Mouse (Mus musculus): Measurements from ENCODE around the gene AI661453. TPM values are rescaled to one million over a fixed set of nuclear protein-coding genes. Genes with fewer than 3 reads are reported as not detected.

The AI661453 gene
- total RNA-seq (2012; rRNA removed) (not detected in 2 replicates), total RNA-seq (2014; rRNA removed) (not detected in 2 replicates), polyA plus RNA-seq (2012; ENCODE audit: insufficient read length, low read depth) (not detected in 2 replicates)

- H3K4me2 ChIP-seq (ENCODE audit: insufficient read depth, low read depth, poor library complexity, severe bottlenecking): no peak within 1 kb of the TSS
- no peaks in the 10 kb centered on the region for H3K36me3 ChIP-seq (replicated peaks in 1 of 2; ENCODE audit: control insufficient read depth in 1 of 2, insufficient read depth in 1 of 2, low read length in 1 of 2)
- no peaks in the 10 kb centered on the region for H3K79me2 ChIP-seq (replicated peaks; ENCODE audit: control insufficient read depth, extremely low read depth, insufficient read depth, poor library complexity, severe bottlenecking)
- in situ Hi-C loops (cut with MboI; ENCODE audit: low pct_ligation_motif_present, low pct_unique_long_range_greater_than_20kb, low sequenced_read_pairs): no loop called here
- TF ChIP-seq CHD1 (IDR thresholded peaks at IDR 0.05; ENCODE audit: low read depth, low read length) (no peak), USF1 (IDR thresholded peaks at IDR 0.05; ENCODE audit: low read depth, low read length) (no peak), ZKSCAN1 (IDR thresholded peaks at IDR 0.05; ENCODE audit: borderline replicate concordance, low read depth, low read length) (no peak), KAT2A (IDR thresholded peaks at IDR 0.05; ENCODE audit: insufficient replicate concordance, low read length) (no peak), UBTF (IDR thresholded peaks at IDR 0.05; ENCODE audit: low read depth, low read length) (no peak), ZC3H11A (IDR thresholded peaks at IDR 0.05; ENCODE audit: low read depth, low read length) (no peak), MEF2A (IDR thresholded peaks at IDR 0.05; ENCODE audit: borderline replicate concordance, low read depth, low read length) (no peak), NELFE (IDR thresholded peaks at IDR 0.05; ENCODE audit: low read depth, low read length) (no peak), TCF12 (IDR thresholded peaks at IDR 0.05; ENCODE audit: low read depth, low read length) (no peak), TBP (conservative IDR thresholded peaks at IDR 0.05; ENCODE audit: low read depth, low read length) (no peak), MXI1 (IDR thresholded peaks at IDR 0.05; ENCODE audit: low read depth, low read length) (no peak)
- no peak for DNase-seq (ENCODE audit: extremely low read depth)
- H3K4me3 ChIP-seq (replicated peaks in 1 of 3; ENCODE audit: low read depth in 2 of 3, low read length in 2 of 3, poor library complexity in 1 of 3): no peak within 1 kb of the TSS
- no peak within 1 kb of the TSS for H3K27ac ChIP-seq (ENCODE audit: insufficient read depth, low read depth)
- no peaks in the 10 kb centered on the region for H3K27me3 ChIP-seq (replicated peaks)
- H3K4me1 ChIP-seq (ENCODE audit: control insufficient read depth in 1 of 2, insufficient read depth in 2 of 2): peaks cover 4 to 24% of the 10 kb centered on the region in 2 experiments
- dilution Hi-C loops (cut with MboI; ENCODE audit: extremely low pct_ligation_motif_present, extremely low pct_unique_long_range_greater_than_20kb, low sequenced_read_pairs): no loop called here
- H3K9ac ChIP-seq (ENCODE audit: insufficient read depth, low read depth): no peak within 1 kb of the TSS
- H3K9me3 ChIP-seq (replicated peaks; ENCODE audit: low read length): peaks cover 8% of the 10 kb centered on the region
Observed at GRCm38 (mm10) chr17:47436156-47436906, at the start of gene AI661453. TSS of gene AI661453 (plus strand) at chr17:47436615.

- in situ Hi-C loops (cut with MboI; ENCODE audit: low pct_ligation_motif_present, low pct_unique_long_range_greater_than_20kb, low sequenced_read_pairs): loop anchor here (25.0 kb wide), 1 partner anchor 226 kb away; the partner anchor contains the start of genes Bysl, Gm20517 and Med20
- peaks cover 9% of the 10 kb centered on the region for H3K9me3 ChIP-seq (replicated peaks; ENCODE audit: low read length)
- TF ChIP-seq MAX (IDR thresholded peaks at IDR 0.05; ENCODE audit: low read length): peak; percentile 68
- no peak for TF ChIP-seq SIN3A (IDR thresholded peaks at IDR 0.05; ENCODE audit: low read length)
- TF ChIP-seq CHD1 (IDR thresholded peaks at IDR 0.05; ENCODE audit: low read depth, low read length): no peak
- no peak for TF ChIP-seq USF1 (IDR thresholded peaks at IDR 0.05; ENCODE audit: low read depth, low read length)
- no peak for TF ChIP-seq EP300 (IDR thresholded peaks at IDR 0.05; ENCODE audit: low read length)
- 0 out of 2 replicates have a peak, but pooled peaks have one; percentile 18 for TF ChIP-seq IRF4 (IDR thresholded peaks at IDR 0.05; ENCODE audit: low read depth, low read length)
- TF ChIP-seq HCFC1 (IDR thresholded peaks at IDR 0.05; ENCODE audit: low read depth, low read length): no peak
- no peak for TF ChIP-seq ZMIZ1 (IDR thresholded peaks at IDR 0.05; ENCODE audit: low read depth, low read length)
- TF ChIP-seq JUND (conservative IDR thresholded peaks at IDR 0.05; ENCODE audit: low read depth, low read length): no peak
- TF ChIP-seq TCF12 (IDR thresholded peaks at IDR 0.05; ENCODE audit: low read depth, low read length): 0 out of 2 replicates have a peak, but pooled peaks have one; percentile 10
- TF ChIP-seq NRF1 (IDR thresholded peaks at IDR 0.05; ENCODE audit: low read depth, low read length): no peak
- no peak for TF ChIP-seq E2F4 (IDR thresholded peaks at IDR 0.05; ENCODE audit: insufficient replicate concordance, low read depth, low read length)
- no peak for TF ChIP-seq ZNF384 (IDR thresholded peaks at IDR 0.05; ENCODE audit: low read depth, low read length)
- TF ChIP-seq CTCF (conservative IDR thresholded peaks at IDR 0.05 in 1 of 2, IDR thresholded peaks at IDR 0.05 in 1 of 2; ENCODE audit: low read depth in 2 of 2, low read length in 2 of 2): peak; percentile 86 to 97
- TF ChIP-seq GABPA (IDR thresholded peaks at IDR 0.05; ENCODE audit: insufficient replicate concordance, low read depth, low read length): no peak
- TF ChIP-seq MYC (IDR thresholded peaks at IDR 0.05; ENCODE audit: low read depth, low read length): 0 out of 2 replicates have a peak, but pooled peaks have one; percentile 32
- no peak for TF ChIP-seq USF2 (conservative IDR thresholded peaks at IDR 0.05; ENCODE audit: low read depth, low read length)
- no peak for TF ChIP-seq RCOR1 (conservative IDR thresholded peaks at IDR 0.05; ENCODE audit: low read depth, low read length)
- TF ChIP-seq KAT2A (IDR thresholded peaks at IDR 0.05; ENCODE audit: insufficient replicate concordance, low read length): no peak
- no peak for TF ChIP-seq MEF2A (IDR thresholded peaks at IDR 0.05; ENCODE audit: borderline replicate concordance, low read depth, low read length)
- no peak for TF ChIP-seq MAZ (IDR thresholded peaks at IDR 0.05; ENCODE audit: low read depth, low read length)
- TF ChIP-seq PAX5 (IDR thresholded peaks at IDR 0.05; ENCODE audit: low read length): no peak
- TF ChIP-seq NELFE (IDR thresholded peaks at IDR 0.05; ENCODE audit: low read depth, low read length): 0 out of 2 replicates have a peak, but pooled peaks have one; percentile 33
- TF ChIP-seq BHLHE40 (IDR thresholded peaks at IDR 0.05; ENCODE audit: low read depth, low read length): no peak
- TF ChIP-seq POLR2A (IDR thresholded peaks at IDR 0.05; ENCODE audit: low read depth, low read length): no peak
- TF ChIP-seq UBTF (IDR thresholded peaks at IDR 0.05; ENCODE audit: low read depth, low read length): no peak
Observed at GRCm38 (mm10) chr17:47386649-47387048, 49.8 kb upstream of the AI661453 start.

More at GRCm38 (mm10) chr17:47386649-47387048, 49.8 kb upstream of the AI661453 start:
- peak; percentile 48 for DNase-seq (ENCODE audit: extremely low read depth)
- Histone ChIP-seq H3K4me3 (replicated peaks in 1 of 3; ENCODE audit: low read depth in 2 of 3, low read length in 2 of 3, poor library complexity in 1 of 3) (no peak overlapping the region), H3K27me3 (replicated peaks) (no peaks in the 10 kb centered on the region), H3K9ac (ENCODE audit: insufficient read depth, low read depth) (no peak overlapping the region), H3K27ac (ENCODE audit: insufficient read depth, low read depth) (no peak overlapping the region), H3K36me3 (replicated peaks in 1 of 2; ENCODE audit: control insufficient read depth in 1 of 2, insufficient read depth in 1 of 2, low read length in 1 of 2) (peaks cover 5 to 44% of the 10 kb centered on the region in 2 experiments), H3K4me1 (ENCODE audit: control insufficient read depth in 1 of 2, insufficient read depth in 2 of 2) (no peaks in the 10 kb centered on the region), H3K4me2 (ENCODE audit: insufficient read depth, low read depth, poor library complexity, severe bottlenecking) (no peak overlapping the region), H3K79me2 (replicated peaks; ENCODE audit: control insufficient read depth, extremely low read depth, insufficient read depth, poor library complexity, severe bottlenecking) (no peaks in the 10 kb centered on the region)
- dilution Hi-C loops (cut with MboI; ENCODE audit: extremely low pct_ligation_motif_present, extremely low pct_unique_long_range_greater_than_20kb, low sequenced_read_pairs): no loop called here

All from CH12.LX (cell line).